Mouse (Mus musculus) thymus, postnatal 14 days (tissue): ENCODE results near the gene Fbxw2.
"Not testable (repeated sequence)": the region's sequence is repeated elsewhere in the genome, so short reads cannot be mapped to it uniquely, and the experiment has no call there.

Source experiments
- DNase-seq: peaks from one replicate; pipeline ENCODE4 v3.0.0; 2021

The Fbxw2 gene

DNA sequence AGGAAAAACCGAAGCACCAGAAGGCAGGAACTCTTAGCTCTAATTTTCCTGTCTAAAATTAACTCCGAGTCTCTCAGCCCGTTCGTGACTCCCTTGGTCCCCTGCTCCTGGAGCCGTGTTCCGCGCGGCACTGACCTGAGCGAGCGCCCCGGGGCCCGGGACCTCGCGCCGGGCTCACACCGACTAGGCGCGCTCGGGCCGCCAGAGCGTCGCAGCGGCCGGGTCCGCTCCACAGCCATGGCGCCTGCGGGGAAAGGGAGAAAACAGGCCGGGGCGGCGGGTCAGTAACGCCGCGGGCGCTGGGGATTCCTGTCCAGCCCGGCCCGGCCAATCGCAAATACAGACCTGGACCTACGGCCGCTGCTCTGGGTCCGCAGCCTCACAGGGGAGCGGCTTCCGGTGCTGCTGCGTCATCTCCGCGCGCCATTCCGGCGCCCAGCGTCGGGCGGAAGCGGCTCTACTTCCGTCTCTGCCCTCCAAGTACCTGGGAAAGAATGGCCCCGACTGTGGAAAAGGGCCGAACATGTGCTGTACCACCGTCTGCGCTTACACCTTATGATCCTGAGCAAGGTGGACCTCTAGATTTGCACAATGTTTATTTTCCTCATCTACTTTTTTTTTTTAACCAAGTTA, at the start of gene Fbxw2:
Gene Fbxw2, minus strand, starts transcription at position 485 of the 633 bp plus-strand sequence.
- peak; percentile 93 for DNase-seq

DNA sequence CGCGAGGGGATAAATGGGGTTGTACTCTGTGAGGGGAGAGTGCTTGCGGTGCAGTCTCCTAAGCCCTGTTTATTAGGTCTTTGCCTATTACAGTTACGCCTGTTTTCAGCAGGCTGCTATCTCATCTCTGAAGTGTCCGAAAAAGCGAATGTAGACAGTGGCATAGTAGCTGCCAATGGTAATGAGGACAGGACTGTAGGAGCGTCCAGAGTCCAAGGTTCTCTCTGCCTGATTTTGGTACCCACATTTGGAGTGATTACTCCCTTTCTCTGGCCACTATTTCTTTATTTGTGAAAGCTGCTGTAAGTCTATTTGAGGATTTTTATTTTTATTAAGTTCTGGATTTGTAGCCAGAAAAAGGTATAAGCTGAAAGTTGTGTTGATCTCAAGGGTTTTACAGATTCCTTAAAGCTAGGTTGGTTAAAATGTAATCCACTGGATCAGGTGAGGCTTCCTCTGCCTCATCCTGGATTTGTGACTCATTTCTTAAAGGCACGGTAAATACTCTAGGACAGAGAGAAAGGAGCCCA, 48.8 kb upstream of the Fbxw2 start, which contains the start of gene Psmd5:
Gene Psmd5, minus strand, starts transcription at position 153 of the 530 bp plus-strand sequence.
- no peak for DNase-seq

DNA sequence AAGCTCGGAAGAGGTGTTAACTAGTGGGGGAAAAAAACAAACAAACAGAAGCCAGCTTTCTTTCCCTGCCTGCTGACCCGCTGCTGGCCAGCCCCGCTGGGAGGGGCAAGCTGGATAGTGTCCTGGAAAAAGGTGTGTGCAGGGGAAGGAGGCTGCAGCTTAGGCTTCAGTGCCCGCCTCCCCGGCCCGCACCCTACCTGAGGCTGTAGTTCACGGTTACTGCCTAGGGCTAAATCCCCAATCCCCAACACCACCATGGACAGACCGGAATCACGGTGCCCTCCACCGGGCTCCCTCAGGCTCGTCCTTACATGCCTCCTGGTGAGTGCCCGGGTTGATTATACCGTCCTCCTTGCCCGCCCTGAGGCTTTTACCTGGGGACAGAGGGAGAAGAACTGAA, 48.2 kb upstream of the Fbxw2 start, which contains the start of gene Cutal:
Gene Cutal, plus strand, starts transcription at position 126 of the 400 bp plus-strand sequence.
- DNase-seq, result no peak

DNA sequence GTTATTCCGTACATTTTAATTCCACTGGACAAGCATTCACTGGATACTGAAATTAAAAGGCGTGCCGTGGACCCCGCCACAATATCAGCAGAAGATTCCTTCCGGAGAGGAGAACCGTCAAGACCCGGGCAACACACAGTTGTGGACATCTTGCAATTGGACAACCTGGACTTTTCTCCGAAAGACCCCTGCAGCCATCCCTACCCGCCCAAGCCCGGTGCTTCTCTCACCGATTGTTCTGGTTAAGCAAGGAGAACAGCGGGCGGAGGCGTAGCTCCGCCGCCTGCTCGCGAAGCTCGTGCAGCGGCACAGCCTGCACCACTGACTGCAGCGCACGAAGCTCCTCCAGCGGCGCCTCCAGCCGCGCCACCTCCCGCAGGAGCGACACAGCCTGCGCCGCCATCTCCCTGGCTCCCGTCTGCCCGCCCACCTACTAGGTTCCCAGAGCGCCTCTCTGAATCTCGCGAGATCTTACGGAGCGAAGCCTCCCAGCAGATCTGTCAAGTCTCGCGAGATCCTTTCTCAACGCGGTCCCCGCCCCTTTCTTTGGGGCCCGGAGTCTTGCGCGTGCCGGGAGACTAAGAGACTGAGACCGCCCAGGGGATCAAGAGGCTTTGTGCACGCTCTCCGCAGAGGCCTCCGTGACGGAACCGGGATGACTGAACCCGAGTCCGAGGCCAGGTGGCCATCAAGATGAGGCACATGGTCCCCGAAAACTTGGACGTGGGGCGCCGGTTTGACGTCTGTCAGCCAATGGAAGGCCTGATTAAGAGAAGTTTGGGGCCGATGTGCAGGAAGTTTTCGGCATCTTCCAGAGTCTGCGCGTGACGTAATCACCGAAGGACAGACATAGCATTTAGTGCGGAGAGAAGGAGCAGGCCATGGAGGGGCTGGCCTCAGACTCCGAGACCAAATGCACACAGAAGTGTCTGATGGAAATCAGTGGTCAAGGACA, 44.7 kb upstream of the Fbxw2 start:
- DNase-seq, result peak; percentile 96

DNA sequence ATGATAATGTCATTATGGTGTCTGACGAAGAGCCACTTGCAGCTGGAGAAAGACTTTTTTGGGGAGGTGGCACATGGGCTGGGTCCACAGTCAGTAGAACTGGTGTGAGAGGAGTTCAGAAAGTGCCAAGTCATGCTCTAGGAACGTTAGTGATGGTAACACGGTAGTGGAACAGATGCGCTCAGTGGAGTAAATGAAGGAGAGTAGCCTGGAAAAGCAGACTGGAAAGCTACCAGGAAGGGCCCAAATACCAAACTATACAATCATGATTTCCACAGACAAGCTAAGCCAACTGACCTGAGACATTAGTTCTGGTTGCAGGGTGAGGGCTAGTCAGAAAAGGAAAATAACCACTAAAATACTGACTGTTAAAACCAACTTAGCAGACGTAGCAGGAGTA, 43.6 kb upstream of the Fbxw2 start:
- peak; percentile 23 for DNase-seq

DNA sequence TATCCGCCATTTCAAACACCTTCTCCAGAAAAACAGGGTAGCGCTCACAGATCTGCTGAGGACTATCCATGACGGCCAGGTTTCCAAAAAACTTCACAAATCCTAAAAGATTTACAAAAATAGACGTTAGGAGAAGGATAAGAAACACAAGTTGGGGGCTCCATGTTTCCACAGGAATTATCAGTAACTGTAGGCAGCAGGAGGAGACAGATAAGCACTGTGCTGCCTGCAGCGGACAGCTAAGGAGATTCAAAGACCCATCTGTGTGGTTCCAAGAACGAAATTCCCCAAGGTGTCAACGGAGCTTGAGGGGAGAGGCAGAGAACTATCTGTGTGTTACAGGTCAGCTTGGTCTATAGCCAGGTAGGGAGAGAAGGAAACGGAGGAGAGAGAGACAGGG, 31.6 kb upstream of the Fbxw2 start:
- DNase-seq, result no peak

DNA sequence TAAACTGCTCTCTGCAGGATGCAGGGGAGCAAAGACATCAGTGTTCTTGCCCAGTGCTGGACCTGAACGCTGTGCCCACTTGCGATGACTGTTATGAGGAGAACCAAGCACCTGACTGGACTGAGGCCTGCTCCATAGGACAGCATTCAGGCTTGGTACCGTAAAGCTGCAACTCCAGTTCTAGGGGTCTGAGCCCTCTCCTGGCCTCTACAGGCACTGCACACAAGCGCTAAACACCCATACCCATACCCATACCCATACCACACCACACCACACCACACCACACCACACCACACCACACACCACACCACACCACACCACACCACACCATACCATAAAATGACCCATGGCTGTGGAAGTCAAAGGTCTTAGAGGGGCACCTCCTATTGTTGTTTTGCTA, 29.2 kb upstream of the Fbxw2 start:
- DNase-seq, result no peak

DNA sequence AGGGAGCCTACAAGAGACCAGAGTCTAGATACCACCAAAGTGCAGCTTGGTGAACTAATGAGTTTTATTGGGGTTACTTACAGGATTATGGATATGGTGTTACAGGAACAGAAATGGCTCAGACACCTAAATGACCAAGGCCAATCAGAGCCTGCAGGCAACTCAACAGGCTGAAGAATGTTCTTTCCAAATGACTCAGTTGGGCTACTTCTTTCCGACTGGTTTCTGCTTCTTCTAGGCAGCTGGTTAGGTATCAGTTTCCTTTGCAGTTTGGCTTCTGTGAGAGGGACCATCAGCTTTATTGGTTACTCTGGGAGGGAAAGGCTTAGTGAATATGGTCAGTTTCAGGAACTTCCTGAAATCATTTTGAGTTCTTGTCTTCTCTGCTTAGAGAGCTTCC, 21.6 kb upstream of the Fbxw2 start:
- no peak for DNase-seq

DNA sequence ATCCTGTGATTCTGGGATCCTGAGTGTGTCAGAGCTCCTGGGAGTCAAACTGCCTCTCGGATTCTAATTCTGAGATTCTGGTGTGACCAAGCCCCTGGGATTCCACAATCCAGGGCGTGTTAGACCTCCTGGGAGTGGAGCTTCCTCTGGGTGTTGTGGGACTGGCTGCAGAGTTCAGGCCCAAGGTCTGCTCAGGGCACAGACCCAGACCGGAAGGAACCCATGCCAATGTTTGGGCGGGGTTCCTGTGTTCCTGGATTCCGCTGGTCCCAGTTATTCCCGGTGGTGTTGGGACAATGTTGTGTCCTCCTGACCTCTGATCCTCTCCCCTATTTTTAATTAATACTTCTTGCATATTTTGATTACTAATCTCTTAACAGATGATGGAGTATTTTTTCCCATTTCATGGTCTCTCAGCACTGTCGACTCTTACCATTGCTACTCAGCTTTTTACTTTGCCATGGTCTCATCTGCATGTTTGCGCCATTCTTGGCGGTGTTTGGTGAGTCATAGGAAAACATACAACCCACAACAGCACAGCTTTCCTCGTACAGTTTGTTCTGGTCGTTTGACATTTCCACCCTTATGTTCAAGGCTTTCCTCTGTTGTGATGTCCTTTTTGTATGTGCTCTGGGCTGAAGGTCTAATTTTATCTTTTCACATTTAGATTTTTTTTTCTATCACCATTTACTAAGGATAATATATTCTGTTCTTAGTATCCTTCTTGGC, 17.3 kb upstream of the Fbxw2 start:
- DNase-seq, result no peak

DNA sequence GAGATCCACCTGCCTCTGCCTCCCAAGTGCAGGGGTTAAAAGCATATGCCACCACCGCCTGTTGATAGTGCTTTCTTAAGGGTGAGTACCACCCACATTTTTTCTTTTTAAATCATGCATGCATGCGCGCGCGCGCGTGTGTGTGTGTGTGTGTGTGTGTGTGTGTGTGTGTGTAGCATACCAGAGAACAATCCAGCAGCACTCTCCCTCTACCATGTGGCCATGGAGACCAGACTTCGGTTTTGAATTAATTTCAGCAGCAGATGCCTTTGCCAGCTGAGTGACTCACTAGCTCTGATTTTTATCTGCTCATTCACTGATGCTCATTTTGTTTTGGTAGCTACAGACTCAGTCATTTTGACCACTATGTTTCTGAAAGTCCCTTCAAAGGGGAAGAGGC, 15.6 kb upstream of the Fbxw2 start:
- DNase-seq, result no peak

DNA sequence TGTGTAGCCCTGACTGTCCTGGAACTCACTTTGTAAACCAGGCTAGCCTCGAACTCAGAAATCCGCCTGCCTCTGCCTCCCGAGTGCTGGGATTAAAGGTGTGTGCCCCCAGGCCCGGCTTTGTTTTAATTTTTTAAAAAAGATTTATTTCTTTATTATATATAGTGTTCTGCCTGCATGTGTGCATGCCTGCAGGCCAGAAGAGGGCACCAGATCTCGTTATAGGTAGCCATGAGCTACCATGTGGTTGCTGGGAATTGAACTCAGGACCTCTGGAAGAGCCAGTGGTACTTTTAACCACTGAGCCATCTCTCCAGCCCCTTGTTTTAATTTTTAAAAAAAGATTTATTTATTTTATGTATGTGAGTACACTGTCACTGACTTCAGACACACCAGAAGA, 14.0 kb upstream of the Fbxw2 start:
- peak; percentile 12 for DNase-seq

DNA sequence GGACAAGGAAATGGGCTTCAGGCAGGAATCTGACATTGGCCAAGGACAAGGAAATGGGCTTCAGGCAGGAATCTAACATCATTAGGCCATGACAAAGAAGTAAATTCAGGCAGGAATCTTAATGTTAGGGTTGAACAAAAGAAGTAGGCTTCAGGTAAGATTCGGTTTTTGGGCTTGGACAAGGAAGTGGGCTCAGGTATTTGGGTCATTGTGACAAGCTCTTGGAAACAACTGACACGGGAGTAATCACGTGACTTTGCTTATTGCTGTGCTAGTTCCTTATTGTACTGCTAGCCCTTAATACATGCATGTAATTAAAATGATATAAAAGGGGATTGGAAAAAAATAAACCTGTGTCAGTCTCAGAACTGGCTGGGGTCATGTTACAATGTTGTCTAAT, 9.6 kb upstream of the Fbxw2 start:
- DNase-seq, result no peak

DNA sequence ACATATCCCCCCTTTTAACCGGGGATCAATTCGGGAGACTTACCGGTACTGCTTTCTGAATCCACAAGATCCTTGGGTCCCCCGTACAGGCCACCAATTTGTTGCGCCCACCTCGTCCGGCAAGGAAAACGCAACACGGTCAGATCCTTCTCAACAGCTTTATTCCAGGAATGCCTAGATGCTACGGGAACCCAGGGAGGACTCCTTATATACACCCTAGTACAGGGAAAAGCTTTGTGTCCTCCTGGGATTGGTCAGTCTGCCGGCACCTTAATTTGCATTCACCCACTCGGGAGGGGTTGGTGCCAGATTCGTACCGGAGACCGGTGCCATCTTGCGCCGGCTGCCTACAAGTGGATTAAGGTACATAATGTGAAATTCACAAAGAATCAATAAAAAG, 7.5 kb upstream of the Fbxw2 start:
- no peak for DNase-seq

DNA sequence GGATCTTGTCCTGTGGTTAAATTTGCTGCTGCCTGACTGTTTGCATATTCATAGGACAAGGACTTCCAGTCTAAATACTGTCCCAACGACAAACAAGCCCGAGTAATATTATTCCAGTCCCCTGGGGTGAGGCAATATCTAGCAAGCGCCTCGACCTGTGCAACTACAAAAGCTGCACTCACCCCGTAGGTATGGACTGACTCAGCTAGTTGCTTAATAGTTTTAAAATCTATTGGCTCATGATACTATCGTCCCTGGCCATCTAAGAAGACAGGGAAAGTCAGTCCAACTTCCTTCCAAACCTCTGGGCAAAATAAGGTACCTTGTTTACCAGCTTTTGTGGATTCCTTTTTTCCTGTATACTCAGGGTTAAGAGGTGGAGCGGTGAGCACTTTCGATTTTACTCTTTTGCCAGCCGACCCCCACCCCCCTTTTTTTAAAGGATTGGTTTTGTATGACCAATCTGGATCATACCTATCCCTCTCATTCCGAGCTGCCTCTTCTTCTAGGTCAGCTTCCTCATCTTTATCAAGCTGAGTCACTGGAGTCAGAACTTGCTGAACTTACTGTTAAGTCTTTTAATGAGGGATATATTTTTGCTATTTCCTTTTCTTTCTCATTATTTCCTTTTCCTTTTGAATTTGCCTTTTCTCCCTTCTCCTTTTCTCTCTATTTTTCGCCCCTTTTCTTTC, 6.8 kb upstream of the Fbxw2 start, which contains the start of gene Gm34653:
Gene Gm34653, plus strand, starts transcription at position 242 of the 692 bp plus-strand sequence.
- not testable (repeated sequence) for DNase-seq

DNA sequence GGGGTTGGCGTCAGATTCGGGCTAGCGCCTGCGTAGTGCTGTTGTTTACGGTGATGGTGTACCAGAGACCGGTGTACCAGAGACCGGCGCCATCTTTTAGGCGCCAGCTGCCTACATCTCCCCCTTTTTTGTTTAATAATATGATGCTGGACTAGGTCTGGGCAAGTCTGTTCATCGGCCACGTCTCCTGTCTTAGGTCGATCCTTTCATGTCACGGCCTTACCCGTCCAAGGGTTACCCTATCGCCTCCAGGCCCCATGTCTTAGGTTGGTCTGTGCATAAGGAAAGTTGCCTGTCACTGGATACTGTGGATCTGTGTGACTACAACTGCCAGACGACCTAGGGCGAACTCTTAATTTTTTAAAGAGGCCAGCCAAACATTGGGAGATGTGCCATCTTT, 4.0 kb upstream of the Fbxw2 start:
- DNase-seq, result not testable (repeated sequence)

DNA sequence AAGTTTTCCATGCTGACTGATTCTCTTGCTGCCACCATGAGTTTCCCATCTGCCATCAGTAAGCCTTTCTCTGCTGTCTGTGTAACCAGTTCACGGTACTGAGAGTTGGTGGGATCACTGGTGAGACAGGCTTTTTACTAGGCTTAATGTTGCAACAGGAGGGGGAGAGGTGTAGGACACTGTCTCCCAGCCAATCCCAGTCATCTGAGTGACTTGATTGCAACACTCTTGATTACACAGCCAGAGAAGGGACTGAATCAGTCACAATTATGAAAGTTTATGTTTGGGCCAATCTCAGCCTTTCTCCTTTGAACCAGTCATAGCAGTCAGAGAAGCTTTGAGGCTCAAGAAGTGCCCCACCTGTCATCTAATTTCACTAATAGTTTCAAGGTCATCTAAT, 1.9 kb upstream of the Fbxw2 start:
- DNase-seq, result no peak

DNA sequence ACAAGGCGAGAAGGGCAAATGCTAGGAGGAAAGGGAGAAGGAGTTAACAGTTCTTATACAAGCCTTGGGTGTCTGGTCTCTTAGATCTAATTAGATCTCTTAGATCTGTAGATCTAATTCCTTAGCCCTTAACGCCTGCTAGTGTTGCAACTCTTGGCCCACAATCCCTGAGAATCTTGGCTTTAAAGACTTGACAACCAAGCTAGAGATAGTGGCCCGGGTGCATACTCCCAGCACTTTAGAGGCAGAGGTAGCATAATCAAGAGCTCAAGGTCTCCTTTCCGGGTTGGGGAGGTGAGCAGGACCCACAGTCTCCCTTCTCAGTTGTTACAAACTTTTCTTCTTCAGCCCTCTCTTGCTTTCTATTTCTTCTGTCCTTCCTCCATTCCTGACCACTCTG, 1.5 kb upstream of the Fbxw2 start:
- DNase-seq, result no peak

DNA sequence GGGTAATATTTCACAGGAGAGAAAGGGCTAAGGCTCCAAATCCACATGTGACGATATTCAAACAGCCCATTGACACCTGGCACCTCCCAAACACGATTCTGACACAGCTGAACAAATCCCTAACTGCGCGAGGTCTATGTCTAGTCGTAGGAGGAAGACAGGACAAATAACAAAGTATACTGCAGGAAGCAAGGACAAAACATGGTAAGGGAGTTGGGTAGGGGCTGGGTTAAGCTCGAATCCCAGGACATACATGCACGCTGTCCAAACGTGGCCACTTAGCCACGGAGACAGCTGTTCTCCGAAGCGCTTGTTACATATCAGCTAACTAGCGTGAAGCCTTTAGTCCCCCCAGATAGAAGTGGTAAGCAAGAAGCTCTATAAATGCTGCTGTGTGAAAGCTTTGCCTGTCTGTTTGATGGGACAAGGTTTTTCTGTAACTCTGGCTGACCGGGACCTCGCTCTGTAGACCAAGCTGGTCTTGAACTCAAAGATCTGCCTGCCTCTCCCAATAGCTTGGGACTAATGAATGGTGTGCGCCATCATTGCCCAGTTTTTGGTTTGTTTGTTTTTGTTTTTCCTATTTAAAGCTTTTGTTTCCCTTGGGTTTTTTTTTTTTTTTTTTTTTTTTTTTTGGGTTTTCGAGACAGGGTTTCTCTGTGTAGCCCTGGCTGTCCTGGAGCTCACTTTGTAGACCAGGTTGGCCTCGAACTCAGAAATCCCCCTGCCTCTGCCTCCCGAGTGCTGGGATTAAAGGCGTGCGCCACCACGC, 535 bp upstream of the Fbxw2 start:
- no peak for DNase-seq

DNA sequence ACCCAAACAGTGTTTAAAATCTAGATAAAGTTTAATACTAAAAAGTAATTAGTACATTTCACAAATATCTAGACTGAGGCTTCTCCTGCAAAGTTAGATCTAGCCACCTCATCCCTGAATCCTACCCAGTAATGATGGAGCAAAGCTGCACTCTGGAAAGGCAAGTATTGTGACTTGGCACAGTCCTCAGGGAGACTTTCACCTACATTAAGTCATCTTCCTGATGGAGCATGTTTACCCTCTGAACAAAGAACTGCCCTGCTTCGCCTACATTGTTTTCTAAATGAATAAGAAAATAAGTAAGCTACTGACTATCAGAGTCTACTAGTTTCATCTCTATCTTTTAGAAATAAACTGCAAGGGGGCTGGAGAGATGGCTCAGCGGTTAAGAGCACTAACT, 7.6 kb downstream of the Fbxw2 start:
- DNase-seq, result no peak

DNA sequence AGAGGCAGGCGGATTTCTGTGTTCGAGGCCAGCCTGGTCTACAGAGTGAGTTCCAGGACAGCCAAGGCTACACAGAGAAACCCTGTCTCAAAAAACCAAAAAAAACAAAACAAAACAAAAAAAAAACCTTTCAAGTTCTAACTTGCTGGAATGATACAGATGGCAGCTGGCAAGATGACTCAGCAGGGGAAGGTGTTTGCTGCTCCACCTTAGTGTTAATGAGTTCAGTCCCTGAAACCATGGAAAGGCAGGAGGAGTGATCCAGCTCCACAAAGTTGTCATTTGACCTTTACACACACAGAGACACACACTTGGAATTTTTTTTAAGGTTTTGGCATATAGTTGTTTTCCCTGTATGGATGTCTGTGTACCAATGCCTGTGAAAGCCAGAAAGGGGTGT, 10.2 kb downstream of the Fbxw2 start:
- not testable (repeated sequence) for DNase-seq

DNA sequence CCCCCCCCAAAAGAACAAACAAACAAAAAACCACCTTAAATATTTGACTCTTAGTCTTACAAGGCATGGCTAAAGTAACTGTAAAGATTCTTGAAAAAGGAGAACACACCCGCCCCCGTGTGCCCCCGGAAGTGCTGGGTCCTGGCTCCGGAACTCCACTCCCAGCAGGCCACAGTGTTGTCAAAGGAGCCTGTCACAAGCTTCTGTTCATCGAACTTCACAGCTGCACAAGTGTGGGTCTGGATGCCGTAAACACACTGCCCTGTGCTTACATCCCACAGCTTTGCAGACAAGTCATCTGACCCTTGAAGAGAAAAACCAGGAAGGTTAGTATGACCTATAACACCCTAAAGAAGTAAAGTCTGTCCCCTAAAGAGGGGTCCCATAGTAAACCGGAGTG, 13.4 kb downstream of the Fbxw2 start:
- no peak for DNase-seq

DNA sequence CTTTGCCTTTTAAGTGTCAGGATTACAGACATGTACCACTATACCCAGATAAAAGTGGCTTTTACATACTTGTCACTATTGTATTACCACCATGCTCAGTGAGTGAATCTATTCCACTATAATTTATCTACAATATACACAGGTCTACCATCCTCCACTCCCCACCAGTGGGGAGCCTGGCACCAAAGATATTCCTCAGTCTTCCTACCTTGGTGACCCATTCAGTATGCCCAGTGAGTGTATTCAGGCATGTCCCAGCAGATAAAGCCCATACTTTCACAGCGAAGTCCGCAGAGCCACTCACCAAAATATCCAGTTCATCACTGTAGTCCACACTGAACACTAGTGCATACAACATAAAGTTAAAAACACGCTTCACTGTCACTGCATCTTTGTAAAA, 15.3 kb downstream of the Fbxw2 start:
- DNase-seq, result no peak
